Mouse (Mus musculus) limb, embryonic 12.5 days (tissue): ENCODE measurements around the gene Ppm1j. TPM values are rescaled to one million over a fixed set of nuclear protein-coding genes. Genes with fewer than 3 reads are reported as not detected.

Experiments used
- ATAC-seq: fragments of 200-750 bp; cut with Nextera tagmentation; 2 replicates; pipeline ENCODE4 v1.8.0; 2017; ENCODE audit warnings: low read depth, moderate TSS enrichment; ENCODE audit not compliant: insufficient number of reproducible peaks, insufficient read depth, low FRiP score, low TSS enrichment
- H3K27ac ChIP-seq: fragments of 300-500 bp; sonication (generic); 2 replicates; pipeline ENCODE4 v1.5.1; 2016; ENCODE audit warnings: mild to moderate bottlenecking, moderate library complexity
- H3K27me3 ChIP-seq: fragments of 300-500 bp; sonication (generic); 2 replicates; pipeline ENCODE4 v1.6.1; 2016; ENCODE audit warnings: mild to moderate bottlenecking, moderate library complexity
- H3K36me3 ChIP-seq: fragments of 300-500 bp; sonication (generic); 2 replicates; pipeline ENCODE4 v1.6.1; 2016; ENCODE audit warnings: mild to moderate bottlenecking, moderate library complexity
- H3K4me1 ChIP-seq: fragments of 300-500 bp; sonication (generic); replicated peaks from 2 replicates; pipeline ENCODE4 v1.6.1; 2016
- H3K4me2 ChIP-seq: fragments of 300-500 bp; sonication (generic); 2 replicates; pipeline ENCODE4 v1.6.1; 2016; ENCODE audit warnings: mild to moderate bottlenecking, moderate library complexity
- H3K4me3 ChIP-seq: fragments of 300-500 bp; sonication (generic); replicated peaks from 2 replicates; pipeline ENCODE4 v1.5.1; 2016; ENCODE audit warnings: mild to moderate bottlenecking
- H3K9ac ChIP-seq: fragments of 300-500 bp; sonication (generic); replicated peaks from 2 replicates; pipeline ENCODE4 v1.6.1; 2016; ENCODE audit warnings: mild to moderate bottlenecking, moderate library complexity
- H3K9me3 ChIP-seq: fragments of 300-500 bp; sonication (generic); 2 replicates; pipeline ENCODE4 v1.6.1; 2016; ENCODE audit warnings: mild to moderate bottlenecking, moderate library complexity
- WGBS: fragments of 180-500 bp; shearing (Covaris S2); methylation state at CpG from one replicate; pipeline ENCODE4 v1.1.7; 2016; 5-methylcytosine and 5-hydroxymethylcytosine counted together
- polyA plus RNA-seq: library from polyadenylated mRNA; unstranded; fragments of >200 nt; fragmentation: Nextera tagmentation; extraction: Ambion mirVana; gene quantifications from 2 replicates; pipeline ENCODE4 v1.2.1, GENCODE M21; 2016

The Ppm1j gene
- polyA plus RNA-seq, 1 experiment from 2014 or later, result 2.6 TPM

GRCm38 (mm10) chr3:104783971-104784500 is 3.2 kb downstream of the Ppm1j start:
- Histone ChIP-seq H3K9ac (0 out of 2 replicates have a peak overlapping the region, but pooled peaks have one; percentile 1), H3K27me3 (peaks cover 68% of the 10 kb centered on the region), H3K27ac (no peak overlapping the region), H3K4me2 (no peak overlapping the region), H3K4me3 (no peak overlapping the region), H3K9me3 (no peaks in the 10 kb centered on the region), H3K4me1 (peaks cover 19% of the 10 kb centered on the region), H3K36me3 (no peaks in the 10 kb centered on the region)
- WGBS, result 40% methylated on average over 14 of the region's 14 CpGs
- no peak for ATAC-seq

GRCm38 (mm10) chr3:104785284-104785683 is 4.4 kb downstream of the Ppm1j start:
- Histone ChIP-seq H3K4me1 (peaks cover 26% of the 10 kb centered on the region), H3K27ac (no peak overlapping the region), H3K4me2 (no peak overlapping the region), H3K36me3 (no peaks in the 10 kb centered on the region), H3K9ac (no peak overlapping the region), H3K9me3 (no peaks in the 10 kb centered on the region), H3K27me3 (peaks cover 58% of the 10 kb centered on the region), H3K4me3 (no peak overlapping the region)
- WGBS, result 88% methylated on average over 6 of the region's 6 CpGs
- no peak for ATAC-seq

GRCm38 (mm10) chr3:104788075-104788474 is 7.2 kb downstream of the Ppm1j start, which contains the start of gene Rhoc:
Rhoc (plus strand) TSS chr3:104788375.
- Histone ChIP-seq H3K4me2 (peak within 1 kb of the TSS; percentile 92), H3K36me3 (peaks cover 17% of the 10 kb centered on the region), H3K4me3 (peak within 1 kb of the TSS; percentile 66), H3K9me3 (no peaks in the 10 kb centered on the region), H3K9ac (peak within 1 kb of the TSS; percentile 72), H3K27ac (peak within 1 kb of the TSS; percentile 93), H3K4me1 (peaks cover 38% of the 10 kb centered on the region), H3K27me3 (peaks cover 30% of the 10 kb centered on the region)
- ATAC-seq, result no peak
- 34% methylated on average over 3 of the region's 3 CpGs for WGBS

GRCm38 (mm10) chr3:104788561-104789311 is 7.9 kb downstream of the Ppm1j start:
- H3K27me3 ChIP-seq, result peaks cover 23% of the 10 kb centered on the region
- peaks cover 23% of the 10 kb centered on the region for H3K36me3 ChIP-seq
- peak overlapping the region; percentile 66 for H3K4me3 ChIP-seq
- peak overlapping the region; percentile 93 for H3K27ac ChIP-seq
- ATAC-seq, result peak; percentile 79
- WGBS, result under 1% methylated on average over 49 of the region's 52 CpGs
- H3K4me1 ChIP-seq, result peaks cover 44% of the 10 kb centered on the region
- H3K9me3 ChIP-seq, result no peaks in the 10 kb centered on the region
- peak overlapping the region; percentile 92 for H3K4me2 ChIP-seq
- H3K9ac ChIP-seq, result peak overlapping the region; percentile 72

- Histone ChIP-seq H3K36me3 (peaks cover 28% of the 10 kb centered on the region), H3K4me2 (peak overlapping the region; percentile 92), H3K9ac (peak overlapping the region; percentile 72), H3K4me3 (peak overlapping the region; percentile 66), H3K27ac (peak overlapping the region; percentile 93), H3K9me3 (no peaks in the 10 kb centered on the region), H3K27me3 (peaks cover 18% of the 10 kb centered on the region), H3K4me1 (peaks cover 49% of the 10 kb centered on the region)
- peak; percentile 4; the same call in 1 of the 2 replicates for ATAC-seq
- under 1% methylated on average over 10 of the region's 10 CpGs for WGBS
Observed at GRCm38 (mm10) chr3:104789312-104789605, 8.4 kb downstream of the Ppm1j start.

GRCm38 (mm10) chr3:104789822-104790221 is 9.0 kb downstream of the Ppm1j start:
- ATAC-seq, result no peak
- H3K4me1 ChIP-seq, result peaks cover 55% of the 10 kb centered on the region
- WGBS, result 20% methylated on average over 13 of the region's 13 CpGs

GRCm38 (mm10) chr3:104790401-104790937 is 9.6 kb downstream of the Ppm1j start:
- 8% methylated on average over 6 of the region's 6 CpGs for WGBS

More at GRCm38 (mm10) chr3:104789822-104790221, 9.0 kb downstream of the Ppm1j start:
- Histone ChIP-seq H3K9ac (peak overlapping the region; percentile 72), H3K4me3 (peak overlapping the region; percentile 66), H3K4me2 (peak overlapping the region; percentile 92), H3K27ac (peak overlapping the region; percentile 93), H3K36me3 (peaks cover 33% of the 10 kb centered on the region), H3K27me3 (peaks cover 12% of the 10 kb centered on the region), H3K9me3 (no peaks in the 10 kb centered on the region)

GRCm38 (mm10) chr3:104791017-104791416 is 10.2 kb downstream of the Ppm1j start:
- H3K9me3 ChIP-seq, result no peaks in the 10 kb centered on the region
- H3K4me1 ChIP-seq, result peaks cover 67% of the 10 kb centered on the region
- H3K4me3 ChIP-seq, result peak overlapping the region; percentile 66
- H3K27me3 ChIP-seq, result 0 out of 2 replicates have a peak, but pooled peaks cover 1% of the 10 kb centered on the region
- peak overlapping the region; percentile 92 for H3K4me2 ChIP-seq
- H3K36me3 ChIP-seq, result peaks cover 45% of the 10 kb centered on the region
- H3K27ac ChIP-seq, result peak overlapping the region; percentile 93
- peak overlapping the region; percentile 72 for H3K9ac ChIP-seq
- no peak for ATAC-seq
- 20% methylated on average over 4 of the region's 4 CpGs for WGBS

More at GRCm38 (mm10) chr3:104790401-104790937, 9.6 kb downstream of the Ppm1j start:
- H3K4me3 ChIP-seq, result peak overlapping the region; percentile 66
- peak; percentile 49; the same call in 1 of the 2 replicates for ATAC-seq
- peaks cover 62% of the 10 kb centered on the region for H3K4me1 ChIP-seq
- H3K4me2 ChIP-seq, result peak overlapping the region; percentile 92
- H3K27ac ChIP-seq, result peak overlapping the region; percentile 93
- 0 out of 2 replicates have a peak, but pooled peaks cover 6% of the 10 kb centered on the region for H3K27me3 ChIP-seq
- no peaks in the 10 kb centered on the region for H3K9me3 ChIP-seq
- peak overlapping the region; percentile 72 for H3K9ac ChIP-seq
- peaks cover 40% of the 10 kb centered on the region for H3K36me3 ChIP-seq

- H3K4me2 ChIP-seq, result peak overlapping the region; percentile 92
- ATAC-seq, result no peak
- H3K4me3 ChIP-seq, result peak overlapping the region; percentile 66
- peaks cover 73% of the 10 kb centered on the region for H3K4me1 ChIP-seq
- H3K27me3 ChIP-seq, result no peaks in the 10 kb centered on the region
- H3K27ac ChIP-seq, result peak overlapping the region; percentile 93
- H3K9ac ChIP-seq, result no peak overlapping the region
- WGBS, result 93% methylated on average over 8 of the region's 8 CpGs
- no peaks in the 10 kb centered on the region for H3K9me3 ChIP-seq
- H3K36me3 ChIP-seq, result peaks cover 52% of the 10 kb centered on the region
Observed at GRCm38 (mm10) chr3:104791671-104792070, 10.8 kb downstream of the Ppm1j start.

- H3K27ac ChIP-seq, result no peak overlapping the region
Observed at GRCm38 (mm10) chr3:104792360-104793270, 11.8 kb downstream of the Ppm1j start.

More at GRCm38 (mm10) chr3:104792360-104793270, 11.8 kb downstream of the Ppm1j start:
- Histone ChIP-seq H3K4me1 (peaks cover 73% of the 10 kb centered on the region), H3K4me2 (peak overlapping the region; percentile 26; the same call in 1 of the 2 replicates), H3K27me3 (no peaks in the 10 kb centered on the region), H3K9ac (no peak overlapping the region), H3K4me3 (no peak overlapping the region; the same call in 1 of the 2 replicates), H3K9me3 (no peaks in the 10 kb centered on the region), H3K36me3 (peaks cover 61% of the 10 kb centered on the region)
- 68% methylated on average over 15 of the region's 15 CpGs for WGBS
- ATAC-seq, result no peak
